Mouse (Mus musculus) heart, embryonic 13.5 days (tissue): ENCODE results near the gene Olfr15. TPM values are rescaled to one million over a fixed set of nuclear protein-coding genes. Genes with fewer than 3 reads are reported as not detected.
"Not testable (repeated sequence)": the region's sequence is repeated elsewhere in the genome, so short reads cannot be mapped to it uniquely, and the experiment has no call there.

ENCODE experiments used
- ATAC-seq: fragments of 200-750 bp; cut with Nextera tagmentation; 2 replicates; pipeline ENCODE4 v1.8.0; 2017; ENCODE audit warnings: moderate TSS enrichment; ENCODE audit not compliant: insufficient number of reproducible peaks, low FRiP score, low TSS enrichment; ENCODE audit errors: extremely low read depth
- H3K27ac ChIP-seq: fragments of 300-500 bp; sonication (generic); replicated peaks from 2 replicates; pipeline ENCODE4 v1.5.1; 2015; ENCODE audit warnings: moderate library complexity, mild to moderate bottlenecking, inconsistent platforms
- H3K27me3 ChIP-seq: fragments of 300-500 bp; sonication (generic); replicated peaks from 2 replicates; pipeline ENCODE4 v1.6.1; 2015; ENCODE audit warnings: mild to moderate bottlenecking, inconsistent platforms
- H3K36me3 ChIP-seq: fragments of 300-500 bp; sonication (generic); 2 replicates; pipeline ENCODE4 v1.6.1; 2015; ENCODE audit warnings: mild to moderate bottlenecking, inconsistent platforms
- H3K4me1 ChIP-seq: fragments of 300-500 bp; sonication (generic); 2 replicates; pipeline ENCODE4 v1.6.1; 2015; ENCODE audit warnings: inconsistent platforms
- H3K4me2 ChIP-seq: fragments of 300-500 bp; sonication (generic); 2 replicates; pipeline ENCODE4 v1.6.1; 2015; ENCODE audit warnings: inconsistent platforms, mild to moderate bottlenecking, moderate library complexity
- H3K4me3 ChIP-seq: fragments of 300-500 bp; sonication (generic); 2 replicates; pipeline ENCODE4 v1.5.1; 2015; ENCODE audit warnings: moderate library complexity, mild to moderate bottlenecking, inconsistent platforms
- H3K9ac ChIP-seq: fragments of 300-500 bp; sonication (generic); 2 replicates; pipeline ENCODE4 v1.6.1; 2015; ENCODE audit warnings: inconsistent platforms, mild to moderate bottlenecking, moderate library complexity
- H3K9me3 ChIP-seq: fragments of 300-500 bp; sonication (generic); 2 replicates; pipeline ENCODE4 v1.6.1; 2016; ENCODE audit warnings: inconsistent platforms
- WGBS: fragments of 180-500 bp; shearing (Covaris S2); methylation state at CpG from one replicate; pipeline ENCODE4 v1.1.7; 2015; ENCODE audit warnings: mixed read lengths; 5-methylcytosine and 5-hydroxymethylcytosine counted together
- polyA plus RNA-seq: library from polyadenylated mRNA; unstranded; fragments of >200 nt; fragmentation: Nextera tagmentation; extraction: Ambion mirVana; gene quantifications from 2 replicates; pipeline ENCODE4 v1.2.1, GENCODE M21; 2015

Olfr15 gene
- polyA plus RNA-seq, result not detected in 2 replicates

- H3K36me3 ChIP-seq, result no peaks in the 10 kb centered on the region
- no peaks in the 10 kb centered on the region for H3K27me3 ChIP-seq
- ATAC-seq, result no peak
- no peaks in the 10 kb centered on the region for H3K4me1 ChIP-seq
- no peaks in the 10 kb centered on the region for H3K9me3 ChIP-seq
- no peak within 1 kb of the TSS for H3K27ac ChIP-seq
- no peak within 1 kb of the TSS for H3K4me3 ChIP-seq
- H3K4me2 ChIP-seq, result no peak within 1 kb of the TSS
- no peak within 1 kb of the TSS for H3K9ac ChIP-seq
Measured at GRCm38 (mm10) chr16:3830588-3831109, at the start of gene Olfr15. Olfr15 (plus strand) TSS chr16:3830878.

DNA sequence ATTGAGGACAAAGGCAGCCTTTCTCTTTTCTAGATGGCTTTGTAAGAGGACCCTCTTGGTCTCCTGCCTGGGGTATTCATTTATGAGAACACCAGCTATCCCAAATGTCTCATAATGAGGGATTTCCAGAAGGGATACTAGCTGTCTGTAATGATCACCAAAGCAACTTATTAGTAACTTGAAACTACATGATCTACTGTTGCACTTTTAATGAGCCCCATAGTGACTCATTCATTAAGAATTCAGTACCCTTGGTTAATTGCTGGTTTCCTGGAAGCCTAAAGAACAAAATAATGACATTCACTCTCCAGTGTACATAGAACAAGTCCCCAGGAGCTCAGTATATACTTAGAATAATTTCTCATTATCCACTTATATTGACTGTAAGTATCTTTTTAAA is 49.4 kb upstream of the Olfr15 start:
- Histone ChIP-seq H3K9ac (no peak overlapping the region), H3K9me3 (no peaks in the 10 kb centered on the region), H3K4me1 (no peaks in the 10 kb centered on the region), H3K4me3 (no peak overlapping the region), H3K27me3 (no peaks in the 10 kb centered on the region), H3K36me3 (no peaks in the 10 kb centered on the region), H3K4me2 (no peak overlapping the region), H3K27ac (no peak overlapping the region)
- ATAC-seq, result no peak

- no peak for ATAC-seq
- Histone ChIP-seq H3K9me3 (no peaks in the 10 kb centered on the region), H3K4me3 (no peak overlapping the region)
Measured at GRCm38 (mm10) chr16:3788394-3788793, 42.3 kb upstream of the Olfr15 start.

DNA sequence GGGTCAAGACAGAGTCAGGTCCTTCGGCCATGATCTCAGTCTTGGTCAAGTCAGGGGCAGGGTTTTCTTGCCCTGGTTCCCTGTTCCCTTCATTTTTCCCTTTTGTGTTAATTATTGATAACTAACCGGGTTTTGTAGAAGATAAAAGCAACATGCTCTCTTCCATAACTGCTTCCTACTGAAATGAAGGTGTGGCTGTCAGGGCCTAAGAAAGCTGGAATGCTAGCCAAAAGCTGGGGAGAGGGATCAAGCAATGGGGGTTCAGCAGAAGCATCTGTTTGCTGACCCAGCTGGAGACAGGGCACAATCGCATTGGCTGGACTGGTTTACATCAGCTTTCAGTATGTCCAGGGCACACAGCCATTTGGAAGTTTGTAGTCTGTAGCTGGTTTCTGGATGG is 22.5 kb upstream of the Olfr15 start:
- H3K9ac ChIP-seq, result no peak overlapping the region
- WGBS, result 74% methylated on average over 3 of the region's 3 CpGs
- H3K4me1 ChIP-seq, result no peaks in the 10 kb centered on the region
- H3K36me3 ChIP-seq, result no peaks in the 10 kb centered on the region
- H3K4me2 ChIP-seq, result no peak overlapping the region
- H3K27ac ChIP-seq, result no peak overlapping the region
- ATAC-seq, result no peak
- H3K4me3 ChIP-seq, result no peak overlapping the region
- no peaks in the 10 kb centered on the region for H3K27me3 ChIP-seq
- peaks cover 9% of the 10 kb centered on the region; the same call in 1 of the 2 replicates for H3K9me3 ChIP-seq

More at GRCm38 (mm10) chr16:3788394-3788793, 42.3 kb upstream of the Olfr15 start:
- Histone ChIP-seq H3K27me3 (no peaks in the 10 kb centered on the region), H3K4me2 (no peak overlapping the region), H3K36me3 (no peaks in the 10 kb centered on the region), H3K27ac (no peak overlapping the region), H3K9ac (no peak overlapping the region), H3K4me1 (no peaks in the 10 kb centered on the region)

- H3K4me3 ChIP-seq, H3K9me3 ChIP-seq, H3K4me1 ChIP-seq, H3K27me3 ChIP-seq, H3K4me2 ChIP-seq, H3K27ac ChIP-seq, ATAC-seq, H3K36me3 ChIP-seq, H3K9ac ChIP-seq: not testable (repeated sequence)
- 70% methylated on average over 6 of the region's 6 CpGs for WGBS
Measured at GRCm38 (mm10) chr16:3814667-3815066, 16.0 kb upstream of the Olfr15 start.

GRCm38 (mm10) chr16:3820202-3820601 is 10.5 kb upstream of the Olfr15 start:
- H3K27ac ChIP-seq, result no peak overlapping the region
- H3K4me1 ChIP-seq, result peaks cover 5% of the 10 kb centered on the region; the same call in 1 of the 2 replicates
- H3K4me3 ChIP-seq, result no peak overlapping the region
- no peak overlapping the region for H3K9ac ChIP-seq
- WGBS, result 61% methylated on average over 2 of the region's 2 CpGs
- no peak for ATAC-seq
- H3K27me3 ChIP-seq, result no peaks in the 10 kb centered on the region
- no peaks in the 10 kb centered on the region for H3K9me3 ChIP-seq
- no peak overlapping the region for H3K4me2 ChIP-seq
- H3K36me3 ChIP-seq, result no peaks in the 10 kb centered on the region

- H3K9ac ChIP-seq, result no peak overlapping the region
- no peak for ATAC-seq
- H3K4me3 ChIP-seq, result no peak overlapping the region
- H3K27ac ChIP-seq, result no peak overlapping the region
- no peaks in the 10 kb centered on the region for H3K4me1 ChIP-seq
- no peaks in the 10 kb centered on the region for H3K27me3 ChIP-seq
- no peaks in the 10 kb centered on the region for H3K36me3 ChIP-seq
- no peaks in the 10 kb centered on the region for H3K9me3 ChIP-seq
- no peak overlapping the region for H3K4me2 ChIP-seq
- 53% methylated on average over 3 of the region's 3 CpGs for WGBS
Measured at GRCm38 (mm10) chr16:3828021-3828420, 2.7 kb upstream of the Olfr15 start.

- 55% methylated on average over 2 of the region's 2 CpGs for WGBS
- no peak for ATAC-seq
- Histone ChIP-seq H3K9ac (no peak overlapping the region), H3K27ac (no peak overlapping the region), H3K9me3 (no peaks in the 10 kb centered on the region), H3K4me2 (no peak overlapping the region), H3K4me3 (no peak overlapping the region), H3K4me1 (no peaks in the 10 kb centered on the region), H3K27me3 (no peaks in the 10 kb centered on the region), H3K36me3 (no peaks in the 10 kb centered on the region)
Measured at GRCm38 (mm10) chr16:3829727-3830126, 951 bp upstream of the Olfr15 start.

DNA sequence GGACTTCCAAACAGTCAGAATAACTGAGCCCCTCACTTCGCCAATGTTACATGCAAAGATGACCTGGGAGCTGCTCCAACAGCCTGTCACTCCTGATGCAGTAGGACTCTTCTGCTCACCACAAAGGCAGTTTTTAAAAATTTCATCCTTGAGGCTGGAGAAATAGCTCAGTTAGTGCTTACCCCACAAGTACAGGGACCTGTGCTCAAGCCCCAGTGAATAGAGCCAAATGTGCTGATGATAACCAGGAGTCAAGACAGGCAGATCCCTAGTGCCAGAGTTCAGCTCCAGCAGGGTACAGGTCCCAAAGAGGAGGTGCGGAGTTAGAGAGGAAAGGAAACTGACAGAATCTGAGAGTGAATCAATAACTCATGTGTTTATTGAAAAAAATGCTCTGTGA is 4.8 kb downstream of the Olfr15 start:
- no peaks in the 10 kb centered on the region for H3K9me3 ChIP-seq
- no peak overlapping the region for H3K4me3 ChIP-seq
- 62% methylated on average over 2 of the region's 2 CpGs for WGBS
- H3K27me3 ChIP-seq, result peaks cover 7% of the 10 kb centered on the region; the same call in 1 of the 2 replicates
- ATAC-seq, result no peak
- H3K27ac ChIP-seq, result no peak overlapping the region
- no peaks in the 10 kb centered on the region for H3K36me3 ChIP-seq
- H3K4me1 ChIP-seq, result no peaks in the 10 kb centered on the region
- H3K4me2 ChIP-seq, result no peak overlapping the region
- no peak overlapping the region for H3K9ac ChIP-seq

DNA sequence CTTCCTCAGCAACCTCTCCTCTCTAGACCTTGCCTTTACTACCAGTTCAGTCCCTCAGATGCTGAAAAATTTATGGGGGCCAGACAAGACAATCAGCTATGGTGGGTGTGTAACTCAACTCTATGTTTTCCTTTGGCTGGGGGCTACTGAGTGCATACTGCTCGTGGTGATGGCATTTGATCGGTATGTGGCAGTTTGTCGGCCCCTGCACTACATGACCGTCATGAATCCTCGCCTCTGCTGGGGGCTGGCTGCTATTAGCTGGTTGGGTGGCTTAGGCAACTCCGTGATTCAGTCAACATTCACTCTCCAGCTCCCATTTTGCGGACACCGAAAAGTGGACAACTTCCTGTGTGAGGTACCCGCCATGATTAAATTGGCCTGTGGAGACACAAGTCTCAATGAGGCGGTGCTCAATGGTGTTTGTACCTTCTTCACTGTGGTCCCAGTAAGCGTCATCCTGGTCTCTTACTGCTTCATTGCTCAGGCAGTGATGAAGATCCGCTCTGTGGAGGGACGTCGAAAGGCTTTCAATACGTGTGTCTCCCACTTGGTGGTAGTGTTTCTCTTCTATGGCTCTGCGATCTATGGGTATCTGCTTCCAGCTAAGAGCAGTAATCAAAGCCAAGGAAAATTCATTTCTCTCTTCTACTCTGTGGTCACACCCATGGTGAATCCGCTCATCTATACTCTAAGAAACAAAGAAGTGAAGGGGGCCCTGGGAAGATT is 8.6 kb downstream of the Olfr15 start:
- no peak for ATAC-seq

DNA sequence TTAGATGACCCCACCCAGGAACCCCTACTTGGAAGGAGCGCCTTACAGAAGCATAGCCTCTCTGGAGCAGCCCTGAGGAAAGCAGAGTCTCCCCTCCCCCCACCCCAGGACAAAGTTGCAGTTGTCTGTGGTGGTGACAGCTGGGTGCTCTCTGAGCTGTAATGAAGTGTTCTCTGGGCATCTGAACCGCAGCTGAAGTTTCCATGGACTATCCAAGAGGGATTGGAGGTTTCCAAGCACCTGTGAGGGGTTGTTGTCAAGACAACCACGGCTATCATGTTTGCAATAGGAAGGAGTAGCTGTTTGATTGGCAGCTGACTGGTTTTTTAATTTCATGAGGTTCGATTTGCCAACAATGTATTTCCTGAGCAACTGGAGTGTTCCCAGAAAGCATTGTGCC is 12.3 kb downstream of the Olfr15 start:
- Histone ChIP-seq H3K9ac (no peak overlapping the region), H3K9me3 (no peaks in the 10 kb centered on the region), H3K36me3 (no peaks in the 10 kb centered on the region), H3K4me3 (no peak overlapping the region), H3K27me3 (peaks cover 7% of the 10 kb centered on the region; the same call in 1 of the 2 replicates), H3K4me1 (peaks cover 9% of the 10 kb centered on the region), H3K27ac (no peak overlapping the region), H3K4me2 (no peak overlapping the region)
- no peak for ATAC-seq
- WGBS, result 35% methylated on average over 4 of the region's 4 CpGs

More for the DNA sequence above, 8.6 kb downstream of the Olfr15 start:
- WGBS, result 44% methylated on average over 17 of the region's 17 CpGs
- H3K4me3 ChIP-seq, result no peak overlapping the region
- no peak overlapping the region for H3K4me2 ChIP-seq
- H3K27ac ChIP-seq, result no peak overlapping the region
- H3K27me3 ChIP-seq, result peaks cover 7% of the 10 kb centered on the region; the same call in 1 of the 2 replicates
- no peak overlapping the region for H3K9ac ChIP-seq
- H3K36me3 ChIP-seq, result no peaks in the 10 kb centered on the region
- H3K4me1 ChIP-seq, result no peaks in the 10 kb centered on the region
- H3K9me3 ChIP-seq, result no peaks in the 10 kb centered on the region

GRCm38 (mm10) chr16:3843796-3844195 is 13.1 kb downstream of the Olfr15 start:
- 55% methylated on average over 1 of the region's 1 CpGs for WGBS
- peaks cover 6% of the 10 kb centered on the region; the same call in 1 of the 2 replicates for H3K27me3 ChIP-seq
- H3K9me3 ChIP-seq, result no peaks in the 10 kb centered on the region
- peaks cover 11% of the 10 kb centered on the region for H3K4me1 ChIP-seq
- no peak overlapping the region for H3K4me3 ChIP-seq
- no peak for ATAC-seq
- no peak overlapping the region for H3K9ac ChIP-seq
- no peak overlapping the region for H3K4me2 ChIP-seq
- no peaks in the 10 kb centered on the region for H3K36me3 ChIP-seq
- H3K27ac ChIP-seq, result no peak overlapping the region
